Mouse (Mus musculus) stomach, postnatal 0 days (tissue): ENCODE measurements around the gene Arid3a. TPM values are rescaled to one million over a fixed set of nuclear protein-coding genes. Genes with fewer than 3 reads are reported as not detected.

Experiments
- ATAC-seq: fragments of 200-750 bp; cut with Nextera tagmentation; 2 replicates; pipeline ENCODE4 v1.8.0; 2017; ENCODE audit not compliant: low FRiP score, low TSS enrichment
- DNase-seq: peaks from one replicate; pipeline ENCODE4 v3.0.0-alpha.2; 2016; ENCODE audit warnings: low spot score
- H3K27ac ChIP-seq: fragments of 300-500 bp; sonication (generic); replicated peaks from 2 replicates; pipeline ENCODE4 v1.5.1; 2014; ENCODE audit warnings: mild to moderate bottlenecking, control low read depth
- H3K27me3 ChIP-seq: fragments of 300-500 bp; sonication (generic); 2 replicates; pipeline ENCODE4 v1.6.1; 2014; ENCODE audit warnings: low read length; ENCODE audit not compliant: control insufficient read depth, insufficient read depth
- H3K36me3 ChIP-seq: fragments of 300-500 bp; sonication (generic); 2 replicates; pipeline ENCODE4 v1.6.1; 2014; ENCODE audit warnings: low read length, mixed read lengths; ENCODE audit not compliant: control insufficient read depth, insufficient read depth
- H3K4me1 ChIP-seq: fragments of 300-500 bp; sonication (generic); replicated peaks from 2 replicates; pipeline ENCODE4 v1.6.1; 2014; ENCODE audit warnings: antibody characterized with exemption; ENCODE audit not compliant: control insufficient read depth, insufficient read depth
- H3K4me2 ChIP-seq: fragments of 300-500 bp; sonication (generic); replicated peaks from 2 replicates; pipeline ENCODE4 v1.6.1; 2014; ENCODE audit warnings: low read depth, mild to moderate bottlenecking, control low read depth, moderate library complexity
- H3K4me3 ChIP-seq: fragments of 300-500 bp; sonication (generic); 2 replicates; pipeline ENCODE4 v1.5.1; 2014; ENCODE audit warnings: low read depth, low read length, control low read depth
- H3K9ac ChIP-seq: fragments of 300-500 bp; sonication (generic); 2 replicates; pipeline ENCODE4 v1.6.1; 2014; ENCODE audit warnings: mild to moderate bottlenecking, low read length, control low read depth, mixed read lengths
- H3K9me3 ChIP-seq: fragments of 300-500 bp; sonication (generic); 2 replicates; pipeline ENCODE4 v1.6.1; 2016; ENCODE audit warnings: low read length; ENCODE audit not compliant: control insufficient read depth
- CTCF ChIP-seq: IDR thresholded peaks from 2 replicates; pipeline ENCODE4 v1.5.1; 2016; ENCODE audit warnings: antibody characterized with exemption, low read depth, mild to moderate bottlenecking, moderate library complexity
- EP300 ChIP-seq: optimal IDR thresholded peaks from 2 replicates; pipeline ENCODE3; 2016; ENCODE audit warnings: antibody characterized with exemption
- WGBS: fragments of 180-500 bp; shearing (Covaris S2); extraction: QIAGEN DNeasy Blood & Tissue Kit; methylation state at CpG from one replicate; pipeline ENCODE4 v1.1.7; 2014; 5-methylcytosine and 5-hydroxymethylcytosine counted together
- polyA plus RNA-seq: library from polyadenylated mRNA; unstranded; fragments of >200 nt; fragmentation: Nextera tagmentation; extraction: Ambion mirVana; gene quantifications from 2 replicates; pipeline ENCODE4 v1.2.1, GENCODE M21; 2015

Gene Arid3a
- polyA plus RNA-seq, 1 experiment from 2014 or later = 3.5 TPM

GRCm38 (mm10) chr10:79920056-79920890, 6.6 kb upstream of the Arid3a start:
- no peaks in the 10 kb centered on the region for H3K9me3 ChIP-seq
- H3K27me3 ChIP-seq = peaks cover 2% of the 10 kb centered on the region; the same call in 1 of the 2 replicates
- TF ChIP-seq EP300 (no peak), CTCF (no peak)
- ATAC-seq (no peak), DNase-seq (no peak)
- no peak overlapping the region for H3K4me2 ChIP-seq
- no peak overlapping the region for H3K27ac ChIP-seq
- 33% methylated on average over 24 of the region's 26 CpGs for WGBS
- no peak overlapping the region for H3K9ac ChIP-seq
- peaks cover 3% of the 10 kb centered on the region; the same call in 1 of the 2 replicates for H3K4me1 ChIP-seq
- H3K4me3 ChIP-seq = no peak overlapping the region; the same call in 1 of the 2 replicates
- no peaks in the 10 kb centered on the region for H3K36me3 ChIP-seq

- ATAC-seq = peak; percentile 12; the same call in 1 of the 2 replicates
- Histone ChIP-seq H3K27ac (no peak within 1 kb of the TSS), H3K9me3 (no peaks in the 10 kb centered on the region)
These were observed 5.8 kb upstream of the Arid3a start, which contains the start of gene R3hdm4 for GRCm38 (mm10) chr10:79920958-79921535. R3hdm4 (minus strand) TSS chr10:79921208.

GRCm38 (mm10) chr10:79921572-79921971, 5.3 kb upstream of the Arid3a start:
- ATAC-seq (no peak), DNase-seq (no peak)
- Histone ChIP-seq H3K27me3 (peaks cover 2% of the 10 kb centered on the region; the same call in 1 of the 2 replicates), H3K9me3 (no peaks in the 10 kb centered on the region), H3K27ac (no peak overlapping the region), H3K9ac (peak overlapping the region; percentile 38; the same call in 1 of the 2 replicates), H3K4me1 (peaks cover 6% of the 10 kb centered on the region; the same call in 1 of the 2 replicates), H3K4me3 (peak overlapping the region; percentile 19), H3K4me2 (peak overlapping the region; percentile 41), H3K36me3 (no peaks in the 10 kb centered on the region)
- TF ChIP-seq CTCF = no peak
- no peak for TF ChIP-seq EP300
- 6% methylated on average over 34 of the region's 34 CpGs for WGBS

More at GRCm38 (mm10) chr10:79920958-79921535, 5.8 kb upstream of the Arid3a start, which contains the start of gene R3hdm4:
- H3K9ac ChIP-seq = peak within 1 kb of the TSS; percentile 38; the same call in 1 of the 2 replicates
- H3K36me3 ChIP-seq = no peaks in the 10 kb centered on the region
- TF ChIP-seq CTCF = no peak
- no peak for TF ChIP-seq EP300
- H3K4me3 ChIP-seq = peak within 1 kb of the TSS; percentile 19
- peaks cover 5% of the 10 kb centered on the region; the same call in 1 of the 2 replicates for H3K4me1 ChIP-seq
- H3K27me3 ChIP-seq = peaks cover 2% of the 10 kb centered on the region; the same call in 1 of the 2 replicates
- WGBS = 4% methylated on average over 26 of the region's 41 CpGs
- peak within 1 kb of the TSS; percentile 41 for H3K4me2 ChIP-seq
- peak; percentile 68 for DNase-seq

- Histone ChIP-seq H3K27ac (no peak overlapping the region), H3K9me3 (no peaks in the 10 kb centered on the region), H3K27me3 (peaks cover 2% of the 10 kb centered on the region; the same call in 1 of the 2 replicates), H3K9ac (no peak overlapping the region), H3K4me3 (no peak overlapping the region), H3K4me2 (no peak overlapping the region), H3K36me3 (no peaks in the 10 kb centered on the region), H3K4me1 (0 out of 2 replicates have a peak, but pooled peaks cover 5% of the 10 kb centered on the region)
- DNase-seq (peak; percentile 90), ATAC-seq (no peak; the same call in 1 of the 2 replicates)
- WGBS = 10% methylated on average over 29 of the region's 29 CpGs
- TF ChIP-seq EP300 (no peak), CTCF (peak; percentile 100)
These were observed 1.7 kb upstream of the Arid3a start for GRCm38 (mm10) chr10:79924998-79925784.

DNA sequence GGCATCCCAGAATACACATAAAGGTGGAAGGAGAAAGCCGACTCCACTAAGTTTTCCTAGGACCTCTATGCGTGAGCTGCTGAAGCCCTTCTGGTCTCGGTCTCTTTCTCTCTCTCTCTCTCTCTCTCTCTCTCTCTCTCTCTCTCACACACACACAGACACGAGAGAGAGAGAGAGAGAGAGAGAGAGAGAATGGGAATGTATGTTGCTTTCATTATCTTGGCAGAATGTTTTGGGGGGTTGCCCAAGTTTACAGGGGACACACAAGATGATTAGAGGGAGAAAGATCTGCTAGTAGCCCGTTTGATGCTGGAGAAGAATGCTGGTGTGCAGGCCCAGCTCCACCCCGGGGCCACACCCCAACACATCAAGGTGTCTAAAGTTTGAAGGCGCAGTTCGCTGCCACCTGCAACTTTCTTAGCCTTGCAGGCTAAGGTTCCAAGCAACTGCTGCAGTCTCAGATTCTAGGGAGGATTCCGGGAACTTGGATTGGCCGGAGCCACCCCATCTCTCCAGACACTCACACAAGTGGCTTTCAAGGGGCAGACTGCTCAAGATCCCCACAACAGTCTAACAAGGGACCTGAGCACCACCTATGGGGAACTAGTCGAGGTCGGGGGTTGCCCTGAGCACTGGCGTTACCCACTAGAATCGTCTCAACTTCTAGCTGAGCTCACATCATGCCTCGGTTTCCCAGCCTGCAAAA, 905 bp upstream of the Arid3a start:
- Histone ChIP-seq H3K4me1 (0 out of 2 replicates have a peak, but pooled peaks cover 5% of the 10 kb centered on the region), H3K27me3 (peaks cover 2% of the 10 kb centered on the region; the same call in 1 of the 2 replicates), H3K4me2 (peak overlapping the region; percentile 88), H3K27ac (peak overlapping the region; percentile 88), H3K36me3 (no peaks in the 10 kb centered on the region), H3K9me3 (no peaks in the 10 kb centered on the region), H3K4me3 (peak overlapping the region; percentile 96), H3K9ac (peak overlapping the region; percentile 87)
- peak; percentile 0; the same call in 1 of the 2 replicates for ATAC-seq
- DNase-seq = peak; percentile 56
- TF ChIP-seq CTCF = no peak
- TF ChIP-seq EP300 = no peak
- 3% methylated on average over 15 of the region's 15 CpGs for WGBS
